Mouse (Mus musculus) lung, embryonic 15.5 days (tissue): ENCODE results near the gene Serac1. TPM values are rescaled to one million over a fixed set of nuclear protein-coding genes. Genes with fewer than 3 reads are reported as not detected.

Experiments
- ATAC-seq: fragments of 200-750 bp; cut with Nextera tagmentation; 2 replicates; pipeline ENCODE4 v1.8.0; 2017; ENCODE audit warnings: moderate number of reproducible peaks, borderline replicate concordance; ENCODE audit not compliant: low FRiP score, low TSS enrichment; ENCODE audit errors: extremely low read depth
- H3K27ac ChIP-seq: fragments of 300-500 bp; sonication (generic); 2 replicates; pipeline ENCODE4 v1.5.1; 2015; ENCODE audit warnings: moderate library complexity, mild to moderate bottlenecking, inconsistent platforms
- H3K27me3 ChIP-seq: fragments of 300-500 bp; sonication (generic); 2 replicates; pipeline ENCODE4 v1.6.1; 2015; ENCODE audit warnings: inconsistent platforms
- H3K36me3 ChIP-seq: fragments of 300-500 bp; sonication (generic); 2 replicates; pipeline ENCODE4 v1.6.1; 2015; ENCODE audit warnings: inconsistent platforms
- H3K4me1 ChIP-seq: fragments of 300-500 bp; sonication (generic); 2 replicates; pipeline ENCODE4 v1.6.1; 2015; ENCODE audit warnings: inconsistent platforms
- H3K4me2 ChIP-seq: fragments of 300-500 bp; sonication (generic); 2 replicates; pipeline ENCODE4 v1.6.1; 2015; ENCODE audit warnings: inconsistent platforms, mild to moderate bottlenecking, moderate library complexity
- H3K4me3 ChIP-seq: fragments of 300-500 bp; sonication (generic); 2 replicates; pipeline ENCODE4 v1.5.1; 2015; ENCODE audit warnings: mild to moderate bottlenecking, inconsistent platforms
- H3K9ac ChIP-seq: fragments of 300-500 bp; sonication (generic); 2 replicates; pipeline ENCODE4 v1.6.1; 2015; ENCODE audit warnings: inconsistent platforms
- H3K9me3 ChIP-seq: fragments of 300-500 bp; sonication (generic); 2 replicates; pipeline ENCODE4 v1.6.1; 2016; ENCODE audit warnings: inconsistent platforms
- WGBS: fragments of 180-500 bp; shearing (Covaris S2); methylation state at CpG from one replicate; pipeline ENCODE4 v1.1.7; 2015; 5-methylcytosine and 5-hydroxymethylcytosine counted together
- polyA plus RNA-seq: library from polyadenylated mRNA; unstranded; fragments of >200 nt; fragmentation: Nextera tagmentation; extraction: Ambion mirVana; gene quantifications from 2 replicates; pipeline ENCODE4 v1.2.1, GENCODE M21; 2015

Serac1 gene
- polyA plus RNA-seq, 1 experiment from 2014 or later: 4.1 TPM

DNA sequence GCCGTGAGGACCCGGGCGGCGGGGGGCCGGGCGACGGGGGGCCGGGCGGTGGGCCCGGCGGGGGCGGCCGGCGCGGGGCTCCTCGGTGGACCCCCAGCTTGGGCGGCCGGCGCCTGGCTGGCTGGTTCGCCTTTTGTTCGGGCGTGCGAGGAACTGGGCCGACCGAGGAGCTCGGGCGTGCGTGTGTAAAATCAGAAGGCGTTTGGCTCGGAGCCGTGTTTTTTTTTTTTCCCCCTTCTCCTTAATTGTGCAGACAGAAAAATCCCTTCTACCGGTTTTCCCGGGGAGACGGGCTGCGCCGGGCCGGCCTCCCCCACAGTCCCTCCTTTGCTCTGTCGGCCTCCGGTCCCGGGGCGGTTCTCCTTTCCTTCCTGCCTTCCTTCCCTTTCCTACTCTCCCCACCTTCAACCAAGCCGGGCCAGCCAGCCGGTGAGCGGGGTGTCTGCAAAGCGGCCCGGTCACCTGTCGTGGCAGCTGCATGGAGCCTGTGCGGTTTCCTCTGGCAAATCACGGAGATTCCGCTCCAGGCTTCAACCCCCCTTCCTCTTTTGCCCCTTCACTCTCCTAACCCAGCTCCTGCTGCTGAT is 27.6 kb upstream of the Serac1 start:
- Histone ChIP-seq H3K27ac (peak overlapping the region; percentile 95), H3K9me3 (no peaks in the 10 kb centered on the region), H3K4me2 (peak overlapping the region; percentile 79), H3K27me3 (0 out of 2 replicates have a peak, but pooled peaks cover 7% of the 10 kb centered on the region), H3K36me3 (0 out of 2 replicates have a peak, but pooled peaks cover 3% of the 10 kb centered on the region), H3K4me3 (peak overlapping the region; percentile 97), H3K4me1 (peaks cover 17% of the 10 kb centered on the region), H3K9ac (peak overlapping the region; percentile 95)
- no peak for ATAC-seq
- under 1% methylated on average over 33 of the region's 50 CpGs for WGBS

DNA sequence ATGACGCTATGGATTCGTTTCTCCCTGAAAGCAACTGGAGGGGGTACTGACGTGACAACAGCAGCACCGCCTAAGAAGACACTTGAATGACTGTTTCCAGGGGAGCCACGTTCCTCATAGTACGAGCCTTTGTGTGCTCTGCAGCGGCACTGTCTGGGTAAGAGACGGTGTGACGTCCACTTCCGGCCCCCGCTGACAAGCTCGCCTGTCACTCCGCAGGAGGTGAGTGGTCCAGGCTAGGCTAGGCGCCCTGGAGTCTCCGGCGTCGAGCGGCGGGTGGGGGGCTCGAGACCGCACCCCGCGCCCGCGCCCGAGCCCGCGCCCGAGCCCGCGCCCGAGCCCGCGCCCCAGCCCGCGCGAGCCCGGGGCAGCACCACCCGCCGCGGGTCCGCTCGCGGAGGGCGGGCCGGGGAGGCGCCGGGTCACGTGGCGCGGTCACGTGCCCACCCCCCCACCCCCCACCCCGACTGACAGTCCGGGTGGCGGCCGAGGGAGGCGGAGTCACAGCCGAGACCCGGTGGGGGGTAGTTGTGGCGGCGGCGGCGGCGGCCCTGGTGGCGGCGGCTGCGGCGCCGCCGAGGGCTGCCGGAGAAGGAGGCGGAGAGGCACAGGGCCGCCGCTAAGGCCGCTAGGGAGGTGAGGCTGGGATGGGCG is 26.9 kb upstream of the Serac1 start, which contains the start of gene Tulp4:
Tulp4 (plus strand) TSS at position 77 of the 654 bp plus-strand sequence.
- peak within 1 kb of the TSS; percentile 97 for H3K4me3 ChIP-seq
- H3K4me2 ChIP-seq: peak within 1 kb of the TSS; percentile 79
- peaks cover 17% of the 10 kb centered on the region for H3K4me1 ChIP-seq
- H3K27me3 ChIP-seq: 0 out of 2 replicates have a peak, but pooled peaks cover 7% of the 10 kb centered on the region
- H3K9me3 ChIP-seq: no peaks in the 10 kb centered on the region
- peak; percentile 94 for ATAC-seq
- 0 out of 2 replicates have a peak, but pooled peaks cover 3% of the 10 kb centered on the region for H3K36me3 ChIP-seq
- under 1% methylated on average over 47 of the region's 76 CpGs for WGBS
- H3K9ac ChIP-seq: peak within 1 kb of the TSS; percentile 95
- peak within 1 kb of the TSS; percentile 95 for H3K27ac ChIP-seq

DNA sequence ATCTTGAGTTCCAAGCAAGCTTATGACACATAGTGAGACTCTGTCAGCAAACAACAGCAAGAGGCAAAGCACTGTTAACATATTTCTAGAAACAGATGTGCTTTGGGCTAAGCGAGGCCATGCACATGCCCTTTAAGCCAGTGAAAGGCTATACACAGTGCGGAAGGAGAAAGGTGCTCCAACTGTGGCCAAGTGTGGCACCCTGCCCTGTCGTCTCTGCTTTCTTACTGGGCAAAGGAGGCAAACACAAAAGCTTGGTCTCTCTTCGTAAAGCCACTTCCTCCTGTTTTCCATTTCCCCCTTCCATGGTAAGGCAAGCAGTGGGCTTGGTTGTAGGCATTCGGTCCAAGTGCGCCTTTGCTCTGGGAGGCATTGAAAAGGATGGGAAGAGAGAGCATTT is 24.0 kb upstream of the Serac1 start:
- 75% methylated on average over 6 of the region's 6 CpGs for WGBS
- ATAC-seq: no peak
- H3K4me2 ChIP-seq: no peak overlapping the region
- no peak overlapping the region for H3K4me3 ChIP-seq
- no peak overlapping the region for H3K9ac ChIP-seq
- no peaks in the 10 kb centered on the region for H3K9me3 ChIP-seq
- H3K36me3 ChIP-seq: no peaks in the 10 kb centered on the region
- peaks cover 13% of the 10 kb centered on the region for H3K4me1 ChIP-seq
- 0 out of 2 replicates have a peak, but pooled peaks cover 7% of the 10 kb centered on the region for H3K27me3 ChIP-seq
- H3K27ac ChIP-seq: no peak overlapping the region

DNA sequence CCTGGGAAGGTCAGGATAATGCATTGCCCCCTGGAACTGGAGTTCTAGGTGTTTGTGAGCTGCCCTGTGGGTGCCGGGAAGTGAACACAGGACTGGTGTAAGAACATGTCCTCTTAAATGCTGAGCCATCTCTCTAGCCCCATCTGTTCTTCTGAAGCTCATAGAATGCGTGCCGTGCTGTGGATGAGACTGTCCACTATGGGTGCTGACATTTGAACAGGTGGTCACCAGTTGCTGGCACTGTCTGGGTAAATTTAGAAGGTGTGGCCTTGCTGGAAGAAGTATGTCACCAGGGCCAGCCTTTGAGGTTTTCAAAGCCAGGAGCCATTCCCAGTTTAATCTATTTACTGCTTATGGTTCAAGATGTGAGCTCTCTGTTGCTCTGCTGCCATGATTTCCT is 22.7 kb upstream of the Serac1 start:
- Histone ChIP-seq H3K36me3 (no peaks in the 10 kb centered on the region), H3K27me3 (0 out of 2 replicates have a peak, but pooled peaks cover 7% of the 10 kb centered on the region), H3K27ac (no peak overlapping the region), H3K4me3 (no peak overlapping the region), H3K4me2 (no peak overlapping the region), H3K9ac (no peak overlapping the region), H3K9me3 (no peaks in the 10 kb centered on the region), H3K4me1 (peaks cover under 1% of the 10 kb centered on the region; the same call in 1 of the 2 replicates)
- 88% methylated on average over 3 of the region's 3 CpGs for WGBS
- no peak for ATAC-seq

DNA sequence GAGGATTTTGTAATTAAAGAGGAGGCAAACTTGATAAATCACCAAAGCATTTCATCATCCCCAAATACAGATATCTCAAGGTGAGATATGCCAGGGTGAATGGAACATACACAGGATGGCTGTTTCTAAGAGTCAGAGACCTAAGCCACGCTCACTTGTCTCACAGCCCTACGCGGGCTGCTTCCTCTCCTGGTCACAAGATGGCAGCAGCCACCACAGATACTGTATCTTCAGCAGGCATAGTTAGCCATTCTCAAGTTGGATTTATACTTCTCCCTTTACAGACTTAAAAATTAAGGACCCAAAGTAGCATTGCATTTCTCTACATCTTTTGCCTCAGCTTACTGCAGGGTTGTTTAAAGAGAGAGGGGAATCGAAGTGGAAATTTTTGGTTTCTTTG is 18.3 kb upstream of the Serac1 start:
- Histone ChIP-seq H3K9me3 (no peaks in the 10 kb centered on the region), H3K4me1 (no peaks in the 10 kb centered on the region), H3K9ac (no peak overlapping the region), H3K27me3 (no peaks in the 10 kb centered on the region), H3K27ac (no peak overlapping the region), H3K4me3 (no peak overlapping the region), H3K36me3 (no peaks in the 10 kb centered on the region), H3K4me2 (no peak overlapping the region)
- WGBS: 23% methylated on average over 4 of the region's 4 CpGs
- no peak for ATAC-seq

DNA sequence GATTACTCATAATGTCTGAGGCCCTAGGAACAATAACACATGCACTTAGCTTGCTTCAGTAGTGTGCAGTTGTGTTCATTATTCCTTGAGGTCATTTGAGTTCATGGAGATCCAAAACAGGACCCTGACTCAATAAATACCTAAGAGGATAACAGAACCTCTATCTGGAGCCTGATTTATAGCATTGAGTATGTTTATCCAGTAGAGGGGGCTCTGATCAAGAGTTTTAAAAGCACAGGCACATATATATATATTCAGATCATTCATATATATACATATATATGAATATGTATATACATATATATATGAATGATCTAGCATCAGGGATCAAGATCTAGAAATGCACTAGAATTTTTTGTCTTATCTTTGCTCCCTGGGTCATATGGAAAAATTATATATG is 16.0 kb upstream of the Serac1 start:
- Histone ChIP-seq H3K9ac (no peak overlapping the region), H3K9me3 (no peaks in the 10 kb centered on the region), H3K27me3 (no peaks in the 10 kb centered on the region), H3K27ac (no peak overlapping the region), H3K4me2 (no peak overlapping the region), H3K4me1 (no peaks in the 10 kb centered on the region), H3K4me3 (no peak overlapping the region), H3K36me3 (no peaks in the 10 kb centered on the region)
- ATAC-seq: no peak

DNA sequence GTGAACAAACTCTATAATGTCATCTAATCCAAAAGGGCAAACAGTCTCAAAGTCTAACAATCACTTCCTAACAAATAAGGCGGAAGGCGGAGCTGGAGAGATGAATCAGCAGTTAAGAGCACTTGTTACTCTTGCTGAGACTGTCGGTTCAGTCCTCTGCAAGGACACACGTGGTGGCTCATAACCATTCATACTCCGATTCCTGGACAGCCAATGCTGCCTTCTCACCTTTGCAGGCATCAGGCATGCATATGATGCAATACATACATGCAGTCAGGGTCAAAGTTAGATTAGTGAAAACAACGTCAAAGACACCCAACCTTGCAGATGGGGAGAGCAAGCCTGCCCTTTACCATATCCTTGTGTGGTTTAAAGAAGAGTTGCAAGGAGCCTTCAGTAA is 12.1 kb upstream of the Serac1 start:
- H3K4me2 ChIP-seq: no peak overlapping the region
- no peaks in the 10 kb centered on the region for H3K9me3 ChIP-seq
- H3K36me3 ChIP-seq: peaks cover 4% of the 10 kb centered on the region
- H3K4me3 ChIP-seq: no peak overlapping the region
- H3K27me3 ChIP-seq: no peaks in the 10 kb centered on the region
- H3K4me1 ChIP-seq: no peaks in the 10 kb centered on the region
- 67% methylated on average over 6 of the region's 6 CpGs for WGBS
- ATAC-seq: no peak
- H3K9ac ChIP-seq: no peak overlapping the region
- H3K27ac ChIP-seq: no peak overlapping the region

DNA sequence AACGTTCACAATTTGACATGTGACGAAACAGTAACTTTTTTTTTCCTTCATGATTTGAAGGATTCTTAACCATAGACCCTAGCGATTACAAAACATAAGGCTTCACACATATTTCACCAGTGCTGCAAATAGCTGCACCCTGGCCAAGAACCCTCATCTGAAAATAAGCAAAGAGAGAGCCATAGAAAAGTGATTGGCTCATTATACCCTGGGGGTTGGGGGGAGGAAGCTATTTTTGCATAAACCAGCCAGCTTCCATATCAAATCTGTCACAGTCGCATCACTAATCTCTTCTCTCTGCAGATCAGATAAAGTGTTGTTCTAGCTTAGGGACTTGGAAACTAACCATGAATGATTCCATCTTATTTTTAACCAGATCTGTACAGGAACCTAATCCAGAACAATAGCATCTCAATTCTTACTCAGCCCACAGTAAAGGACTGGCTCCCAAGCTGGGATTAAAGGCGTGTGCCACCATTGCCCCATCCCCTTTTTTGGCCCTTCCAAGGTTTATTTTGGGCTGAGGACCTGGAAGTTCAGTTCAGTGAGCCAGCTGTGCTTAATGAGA is 3.9 kb upstream of the Serac1 start:
- Histone ChIP-seq H3K27me3 (no peaks in the 10 kb centered on the region), H3K27ac (no peak overlapping the region), H3K4me3 (no peak overlapping the region), H3K4me2 (no peak overlapping the region), H3K9ac (no peak overlapping the region), H3K9me3 (no peaks in the 10 kb centered on the region), H3K4me1 (peaks cover 12% of the 10 kb centered on the region), H3K36me3 (peaks cover 26% of the 10 kb centered on the region)
- WGBS: 80% methylated on average over 5 of the region's 5 CpGs
- no peak for ATAC-seq

DNA sequence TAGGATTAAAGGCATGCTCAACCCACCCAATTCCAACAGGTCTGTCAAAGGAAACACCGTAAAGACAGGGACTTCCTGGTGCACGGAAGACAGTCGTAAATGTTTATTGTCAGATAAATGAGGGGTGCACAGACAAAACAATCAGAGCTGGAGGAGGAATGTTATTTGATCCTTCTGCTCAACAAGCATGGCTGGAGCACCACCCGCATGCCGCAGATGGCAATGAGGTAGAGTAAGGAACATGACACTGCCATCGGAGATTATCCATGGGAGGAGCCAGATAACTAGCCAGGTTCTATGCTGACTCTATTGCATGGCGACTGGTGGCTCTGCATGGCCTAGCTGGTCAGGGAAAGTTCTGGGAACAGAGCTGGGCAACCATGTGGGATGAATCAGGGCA is 6.1 kb downstream of the Serac1 start:
- H3K27ac ChIP-seq: no peak overlapping the region
- no peaks in the 10 kb centered on the region for H3K27me3 ChIP-seq
- peaks cover 16% of the 10 kb centered on the region for H3K36me3 ChIP-seq
- no peak overlapping the region for H3K4me3 ChIP-seq
- no peaks in the 10 kb centered on the region for H3K4me1 ChIP-seq
- 77% methylated on average over 7 of the region's 7 CpGs for WGBS
- no peak overlapping the region for H3K4me2 ChIP-seq
- H3K9me3 ChIP-seq: no peaks in the 10 kb centered on the region
- no peak for ATAC-seq
- H3K9ac ChIP-seq: no peak overlapping the region

DNA sequence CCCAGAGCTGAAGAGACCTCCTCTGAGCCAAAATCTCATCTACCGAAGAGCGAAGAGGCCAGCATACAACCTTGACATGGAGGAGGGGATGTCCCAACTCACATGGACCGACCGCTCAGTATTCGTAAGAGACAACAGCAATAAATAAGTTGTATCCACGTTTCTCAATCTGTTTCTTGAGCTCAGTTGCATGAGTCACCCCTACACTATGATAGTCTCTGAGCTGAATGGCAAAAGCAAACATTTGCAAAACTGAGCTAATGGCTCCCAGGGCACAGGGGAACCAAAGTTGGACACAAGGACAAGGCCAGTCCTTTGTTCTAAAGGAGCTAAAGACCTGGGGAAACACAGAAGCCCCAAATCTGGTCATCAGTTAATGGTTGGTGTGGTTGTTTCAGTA is 9.7 kb downstream of the Serac1 start:
- H3K4me3 ChIP-seq: no peak overlapping the region
- peaks cover 16% of the 10 kb centered on the region for H3K36me3 ChIP-seq
- no peaks in the 10 kb centered on the region for H3K27me3 ChIP-seq
- H3K9me3 ChIP-seq: no peaks in the 10 kb centered on the region
- no peak overlapping the region for H3K4me2 ChIP-seq
- no peak for ATAC-seq
- WGBS: 87% methylated on average over 6 of the region's 6 CpGs
- H3K27ac ChIP-seq: no peak overlapping the region
- no peaks in the 10 kb centered on the region for H3K4me1 ChIP-seq
- no peak overlapping the region for H3K9ac ChIP-seq

DNA sequence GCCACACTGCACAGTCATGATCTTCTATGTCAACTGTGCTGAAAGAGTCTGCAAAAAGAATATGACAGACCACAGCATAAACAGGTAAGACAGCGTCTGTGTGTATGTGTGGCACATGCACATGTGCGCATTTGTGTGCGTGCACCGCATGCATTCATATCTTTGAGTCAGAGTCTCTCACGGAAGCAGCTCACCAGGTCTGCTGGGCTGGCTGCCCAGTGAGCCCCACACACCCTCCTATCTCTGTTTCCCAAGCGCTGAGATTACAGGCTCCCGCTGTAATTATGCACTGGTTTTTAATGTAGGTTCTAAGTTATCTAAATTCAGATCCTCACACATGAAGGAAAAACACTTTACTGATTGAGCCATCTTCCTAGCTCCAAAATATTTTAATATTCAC is 11.9 kb downstream of the Serac1 start:
- 94% methylated on average over 7 of the region's 7 CpGs for WGBS
- H3K4me3 ChIP-seq: no peak overlapping the region
- no peaks in the 10 kb centered on the region for H3K4me1 ChIP-seq
- no peak overlapping the region for H3K4me2 ChIP-seq
- H3K9me3 ChIP-seq: no peaks in the 10 kb centered on the region
- no peak overlapping the region for H3K9ac ChIP-seq
- H3K27me3 ChIP-seq: no peaks in the 10 kb centered on the region
- no peak for ATAC-seq
- H3K27ac ChIP-seq: no peak overlapping the region
- H3K36me3 ChIP-seq: peaks cover 16% of the 10 kb centered on the region; the same call in 1 of the 2 replicates

DNA sequence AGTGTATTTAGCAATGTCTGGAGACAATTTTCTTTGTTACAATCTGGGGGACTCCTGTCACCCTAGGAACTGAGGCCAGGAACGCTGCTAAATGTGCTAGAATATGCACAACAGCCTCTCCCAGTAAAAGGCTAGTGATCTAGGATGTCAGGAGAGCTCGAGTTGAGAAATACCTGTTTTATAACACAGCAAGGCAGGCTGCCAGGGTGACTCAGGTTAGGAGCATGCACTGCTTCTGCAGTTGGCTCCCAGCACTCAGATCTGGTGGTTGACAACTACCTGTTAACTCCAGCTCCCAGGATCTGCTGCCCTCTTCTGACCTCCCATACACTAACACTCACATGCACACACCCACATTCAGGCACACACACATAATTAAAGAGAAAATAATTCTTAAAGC is 13.5 kb downstream of the Serac1 start:
- no peak for ATAC-seq
- Histone ChIP-seq H3K9me3 (no peaks in the 10 kb centered on the region), H3K4me3 (no peak overlapping the region), H3K27ac (no peak overlapping the region), H3K27me3 (no peaks in the 10 kb centered on the region), H3K9ac (no peak overlapping the region), H3K36me3 (peaks cover 15% of the 10 kb centered on the region; the same call in 1 of the 2 replicates), H3K4me2 (no peak overlapping the region), H3K4me1 (no peaks in the 10 kb centered on the region)
- WGBS: 81% methylated on average over 2 of the region's 2 CpGs
